Mouse (Mus musculus): ENCODE measurements around the gene Scfd2. TPM values are rescaled to one million over a fixed set of nuclear protein-coding genes. Genes with fewer than 3 reads are reported as not detected.

Gene Scfd2
- polyA plus RNA-seq, 1 experiment from 2014 or later = 17.1 TPM

- ATAC-seq (ENCODE audit: low FRiP score, low read depth) = no peak
- H3K4me1 ChIP-seq = peaks cover 26% of the 10 kb centered on the region
- no peaks in the 10 kb centered on the region for H3K9me3 ChIP-seq
- H3K9ac ChIP-seq = no peak overlapping the region
- H3K27me3 ChIP-seq = no peaks in the 10 kb centered on the region
- no peak overlapping the region for H3K4me3 ChIP-seq
- H3K4me2 ChIP-seq (replicated peaks) = no peak overlapping the region
- WGBS = 80% methylated on average over 7 of the region's 7 CpGs
- no peak overlapping the region for H3K27ac ChIP-seq
- H3K36me3 ChIP-seq = no peaks in the 10 kb centered on the region
Measured at GRCm38 (mm10) chr5:74279673-74280072, 251.9 kb downstream of the Scfd2 start.

GRCm38 (mm10) chr5:74278428-74278827 is 253.1 kb downstream of the Scfd2 start:
- H3K9me3 ChIP-seq = no peaks in the 10 kb centered on the region
- WGBS = 82% methylated on average over 7 of the region's 7 CpGs
- no peaks in the 10 kb centered on the region for H3K27me3 ChIP-seq
- no peaks in the 10 kb centered on the region for H3K36me3 ChIP-seq
- H3K4me1 ChIP-seq = peaks cover 32% of the 10 kb centered on the region
- H3K4me3 ChIP-seq = no peak overlapping the region
- no peak overlapping the region for H3K27ac ChIP-seq
- no peak for ATAC-seq (ENCODE audit: low FRiP score, low read depth)
- H3K9ac ChIP-seq = no peak overlapping the region
- no peak overlapping the region for H3K4me2 ChIP-seq (replicated peaks)

- H3K27ac ChIP-seq = peak overlapping the region; percentile 1; the same call in 1 of the 2 replicates
- no peak overlapping the region for H3K4me2 ChIP-seq (replicated peaks)
- H3K9ac ChIP-seq = no peak overlapping the region
- ATAC-seq (ENCODE audit: low FRiP score, low read depth) = peak; percentile 78; the same call in 1 of the 2 replicates
- H3K4me1 ChIP-seq = peaks cover 35% of the 10 kb centered on the region
- H3K36me3 ChIP-seq = no peaks in the 10 kb centered on the region
- no peaks in the 10 kb centered on the region for H3K27me3 ChIP-seq
- H3K9me3 ChIP-seq = no peaks in the 10 kb centered on the region
- 0% methylated on average over 3 of the region's 3 CpGs for WGBS
- H3K4me3 ChIP-seq = no peak overlapping the region
Measured at GRCm38 (mm10) chr5:74277712-74278111, 253.8 kb downstream of the Scfd2 start.

- WGBS = 73% methylated on average over 5 of the region's 5 CpGs
- no peak overlapping the region for H3K4me3 ChIP-seq
- peaks cover 40% of the 10 kb centered on the region for H3K4me1 ChIP-seq
- peak overlapping the region; percentile 1; the same call in 1 of the 2 replicates for H3K27ac ChIP-seq
- no peaks in the 10 kb centered on the region for H3K27me3 ChIP-seq
- peak; percentile 54; the same call in 1 of the 2 replicates for ATAC-seq (ENCODE audit: low FRiP score, low read depth)
- no peak overlapping the region for H3K4me2 ChIP-seq (replicated peaks)
- H3K9ac ChIP-seq = no peak overlapping the region
- no peaks in the 10 kb centered on the region for H3K9me3 ChIP-seq
- no peaks in the 10 kb centered on the region for H3K36me3 ChIP-seq
Measured at GRCm38 (mm10) chr5:74277216-74277615, 254.3 kb downstream of the Scfd2 start.

- no peaks in the 10 kb centered on the region for H3K36me3 ChIP-seq
- no peaks in the 10 kb centered on the region for H3K27me3 ChIP-seq
- H3K9ac ChIP-seq = no peak overlapping the region
- ATAC-seq (ENCODE audit: low FRiP score, low read depth) = no peak
- H3K27ac ChIP-seq = no peak overlapping the region
- peaks cover 45% of the 10 kb centered on the region for H3K4me1 ChIP-seq
- 88% methylated on average over 3 of the region's 3 CpGs for WGBS
- H3K9me3 ChIP-seq = no peaks in the 10 kb centered on the region
- H3K4me2 ChIP-seq (replicated peaks) = no peak overlapping the region
- H3K4me3 ChIP-seq = no peak overlapping the region
Measured at GRCm38 (mm10) chr5:74273313-74273712, 258.2 kb downstream of the Scfd2 start.

- Histone ChIP-seq H3K27ac (peak overlapping the region; percentile 93), H3K27me3 (no peaks in the 10 kb centered on the region), H3K4me3 (no peak overlapping the region), H3K36me3 (no peaks in the 10 kb centered on the region), H3K4me1 (peaks cover 63% of the 10 kb centered on the region), H3K9me3 (no peaks in the 10 kb centered on the region), H3K9ac (no peak overlapping the region), H3K4me2 (replicated peaks) (no peak overlapping the region)
- ATAC-seq (ENCODE audit: low FRiP score, low read depth) = no peak
- WGBS = 19% methylated on average over 5 of the region's 5 CpGs
Measured at GRCm38 (mm10) chr5:74267736-74268369, 263.7 kb downstream of the Scfd2 start.

GRCm38 (mm10) chr5:74267196-74267595 is 264.4 kb downstream of the Scfd2 start:
- no peak for ATAC-seq (ENCODE audit: low FRiP score, low read depth)
- no peaks in the 10 kb centered on the region for H3K27me3 ChIP-seq
- peaks cover 57% of the 10 kb centered on the region for H3K4me1 ChIP-seq
- no peak overlapping the region for H3K4me2 ChIP-seq (replicated peaks)
- no peak overlapping the region for H3K4me3 ChIP-seq
- WGBS = 63% methylated on average over 1 of the region's 1 CpGs
- peak overlapping the region; percentile 93 for H3K27ac ChIP-seq
- H3K9me3 ChIP-seq = no peaks in the 10 kb centered on the region
- no peak overlapping the region for H3K9ac ChIP-seq
- H3K36me3 ChIP-seq = no peaks in the 10 kb centered on the region

- 24% methylated on average over 5 of the region's 5 CpGs for WGBS
- Histone ChIP-seq H3K4me1 (peaks cover 54% of the 10 kb centered on the region), H3K4me3 (no peak overlapping the region), H3K9ac (0 out of 2 replicates have a peak overlapping the region, but pooled peaks have one; percentile 2), H3K36me3 (no peaks in the 10 kb centered on the region), H3K9me3 (no peaks in the 10 kb centered on the region), H3K4me2 (replicated peaks) (no peak overlapping the region), H3K27me3 (no peaks in the 10 kb centered on the region), H3K27ac (peak overlapping the region; percentile 93)
- ATAC-seq (ENCODE audit: low FRiP score, low read depth) = peak; percentile 42; the same call in 1 of the 2 replicates
Measured at GRCm38 (mm10) chr5:74266476-74266819, 265.1 kb downstream of the Scfd2 start.

GRCm38 (mm10) chr5:74265601-74266475 is 265.7 kb downstream of the Scfd2 start:
- WGBS = 23% methylated on average over 13 of the region's 13 CpGs
- Histone ChIP-seq H3K4me2 (replicated peaks) (peak overlapping the region; percentile 28), H3K36me3 (no peaks in the 10 kb centered on the region), H3K27me3 (no peaks in the 10 kb centered on the region), H3K9me3 (no peaks in the 10 kb centered on the region), H3K9ac (0 out of 2 replicates have a peak overlapping the region, but pooled peaks have one; percentile 13), H3K27ac (peak overlapping the region; percentile 93), H3K4me3 (no peak overlapping the region), H3K4me1 (peaks cover 60% of the 10 kb centered on the region)
- ATAC-seq (ENCODE audit: low FRiP score, low read depth) = peak; percentile 37; the same call in 1 of the 2 replicates

- no peak for ATAC-seq (ENCODE audit: low FRiP score, low read depth)
- Histone ChIP-seq H3K4me2 (replicated peaks) (peak overlapping the region; percentile 28; the same call in 1 of the 2 replicates), H3K27me3 (no peaks in the 10 kb centered on the region), H3K4me3 (no peak overlapping the region), H3K4me1 (peaks cover 67% of the 10 kb centered on the region), H3K36me3 (no peaks in the 10 kb centered on the region), H3K9me3 (no peaks in the 10 kb centered on the region), H3K9ac (no peak overlapping the region), H3K27ac (peak overlapping the region; percentile 93)
- WGBS = 40% methylated on average over 6 of the region's 6 CpGs
Measured at GRCm38 (mm10) chr5:74265151-74265550, 266.4 kb downstream of the Scfd2 start.

- H3K9me3 ChIP-seq = no peaks in the 10 kb centered on the region
- H3K36me3 ChIP-seq = no peaks in the 10 kb centered on the region
- no peak for ATAC-seq (ENCODE audit: low FRiP score, low read depth)
- H3K27me3 ChIP-seq = no peaks in the 10 kb centered on the region
- no peak overlapping the region for H3K9ac ChIP-seq
- H3K27ac ChIP-seq = peak overlapping the region; percentile 93
- H3K4me2 ChIP-seq (replicated peaks) = no peak overlapping the region
- 55% methylated on average over 4 of the region's 4 CpGs for WGBS
- no peak overlapping the region for H3K4me3 ChIP-seq
- H3K4me1 ChIP-seq = peaks cover 67% of the 10 kb centered on the region
Measured at GRCm38 (mm10) chr5:74264541-74264940, 267.0 kb downstream of the Scfd2 start.

- 0 out of 2 replicates have a peak, but pooled peaks have one; percentile 21 for ATAC-seq (ENCODE audit: low FRiP score, low read depth)
- H3K27ac ChIP-seq = peak overlapping the region; percentile 48; the same call in 1 of the 2 replicates
- H3K4me1 ChIP-seq = peaks cover 47% of the 10 kb centered on the region
Measured at GRCm38 (mm10) chr5:74261016-74261415, 270.5 kb downstream of the Scfd2 start.

More at GRCm38 (mm10) chr5:74261016-74261415, 270.5 kb downstream of the Scfd2 start:
- 41% methylated on average over 6 of the region's 6 CpGs for WGBS
- H3K36me3 ChIP-seq = no peaks in the 10 kb centered on the region
- H3K27me3 ChIP-seq = no peaks in the 10 kb centered on the region
- no peak overlapping the region for H3K9ac ChIP-seq
- H3K4me3 ChIP-seq = no peak overlapping the region
- no peak overlapping the region for H3K4me2 ChIP-seq (replicated peaks)
- H3K9me3 ChIP-seq = no peaks in the 10 kb centered on the region

Data from limb, embryonic 13.5 days (tissue).